Mouse (Mus musculus) small intestine, adult 2 months (tissue): ENCODE data around the gene Phldb2. TPM values are rescaled to one million over a fixed set of nuclear protein-coding genes. Genes with fewer than 3 reads are reported as not detected.

ENCODE experiments used
- H3K27ac ChIP-seq: fragments of 200-500 bp; 2 replicates; pipeline ENCODE4 v1.5.1; 2012; ENCODE audit warnings: low read depth, low read length, control low read depth, inconsistent platforms; ENCODE audit not compliant: insufficient read depth
- H3K27me3 ChIP-seq: fragments of 200-500 bp; 2 replicates; pipeline ENCODE4 v1.6.1; 2012; ENCODE audit warnings: mild to moderate bottlenecking, moderate library complexity, low read length, inconsistent platforms; ENCODE audit not compliant: control insufficient read depth, insufficient read depth
- H3K36me3 ChIP-seq: fragments of 200-500 bp; 2 replicates; pipeline ENCODE4 v1.6.1; 2012; ENCODE audit warnings: mild to moderate bottlenecking, low read length, control low read depth, inconsistent platforms; ENCODE audit not compliant: control insufficient read depth, insufficient read depth
- H3K4me1 ChIP-seq: fragments of 200-500 bp; 2 replicates; pipeline ENCODE4 v1.6.1; 2012; ENCODE audit warnings: low read length, inconsistent platforms, mixed read lengths; ENCODE audit not compliant: control insufficient read depth, insufficient read depth, insufficient read length
- H3K4me3 ChIP-seq: fragments of 200-500 bp; 2 replicates; pipeline ENCODE4 v1.5.1; 2012; ENCODE audit warnings: low read depth, mild to moderate bottlenecking, control low read depth, inconsistent platforms, low read length, moderate library complexity
- CTCF ChIP-seq: fragments of 200-500 bp; IDR thresholded peaks from 2 replicates; pipeline ENCODE4 v1.5.1; 2012; ENCODE audit warnings: low read depth, mild to moderate bottlenecking, control low read depth, inconsistent platforms, low read length, moderate library complexity, mixed read lengths; ENCODE audit not compliant: insufficient replicate concordance, insufficient read length; ENCODE audit errors: extremely low read depth
- POLR2A ChIP-seq: fragments of 200-500 bp; IDR thresholded peaks from 2 replicates; pipeline ENCODE4 v1.6.1; 2012; ENCODE audit warnings: low read depth, mild to moderate bottlenecking, control low read depth, inconsistent platforms, low read length, moderate library complexity
- WGBS: fragments of 180-500 bp; shearing (Covaris S2); methylation state at CpG from one replicate; pipeline ENCODE4 v1.1.7; 2018; 5-methylcytosine and 5-hydroxymethylcytosine counted together
- polyA plus RNA-seq: library from polyadenylated mRNA; depleted of rRNA; stranded (reverse); fragments of >200 nt; gene quantifications from 2 replicates; pipeline ENCODE4 v1.2.3, GENCODE M21; 2012

Gene Phldb2
- polyA plus RNA-seq, 1 experiment = 3.7 TPM

- Histone ChIP-seq H3K4me1 (peaks cover 4% of the 10 kb centered on the region; the same call in 1 of the 2 replicates), H3K4me3 (no peak overlapping the region), H3K27ac (no peak overlapping the region), H3K27me3 (no peaks in the 10 kb centered on the region), H3K36me3 (no peaks in the 10 kb centered on the region)
- TF ChIP-seq POLR2A (no peak), CTCF (no peak)
- WGBS = 26% methylated on average over 2 of the region's 2 CpGs
These were observed 156.6 kb downstream of the Phldb2 start for GRCm38 (mm10) chr16:45796815-45797214.

DNA sequence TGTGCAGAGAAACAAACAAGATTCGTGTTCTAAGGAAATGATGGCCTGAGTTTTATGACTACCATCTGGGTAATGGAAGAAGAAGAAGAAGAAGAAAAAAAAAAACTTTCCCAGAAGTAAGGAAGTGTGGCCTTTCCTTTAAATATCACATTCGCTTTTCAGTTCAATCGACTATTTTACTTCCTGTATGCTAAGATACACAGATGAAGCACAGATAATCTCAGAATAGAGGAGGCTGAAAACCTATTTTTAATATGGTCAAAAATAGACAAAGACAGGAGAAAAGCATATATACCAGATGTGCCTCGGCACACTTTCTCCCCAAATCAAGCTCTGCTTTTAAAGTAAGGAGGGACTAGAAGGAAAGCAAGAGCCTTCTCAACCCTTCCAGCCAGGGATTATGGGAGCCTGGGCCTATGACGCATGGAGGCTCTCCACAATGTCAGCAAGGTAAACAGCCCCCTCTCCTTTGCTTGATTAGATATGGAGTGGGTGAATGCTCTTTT, 158.2 kb downstream of the Phldb2 start:
- H3K4me3 ChIP-seq = no peak overlapping the region
- H3K27me3 ChIP-seq = no peaks in the 10 kb centered on the region
- H3K36me3 ChIP-seq = no peaks in the 10 kb centered on the region
- no peak for TF ChIP-seq POLR2A
- TF ChIP-seq CTCF = no peak
- no peak overlapping the region for H3K27ac ChIP-seq
- H3K4me1 ChIP-seq = peaks cover 4% of the 10 kb centered on the region; the same call in 1 of the 2 replicates
- WGBS = 54% methylated on average over 5 of the region's 5 CpGs

DNA sequence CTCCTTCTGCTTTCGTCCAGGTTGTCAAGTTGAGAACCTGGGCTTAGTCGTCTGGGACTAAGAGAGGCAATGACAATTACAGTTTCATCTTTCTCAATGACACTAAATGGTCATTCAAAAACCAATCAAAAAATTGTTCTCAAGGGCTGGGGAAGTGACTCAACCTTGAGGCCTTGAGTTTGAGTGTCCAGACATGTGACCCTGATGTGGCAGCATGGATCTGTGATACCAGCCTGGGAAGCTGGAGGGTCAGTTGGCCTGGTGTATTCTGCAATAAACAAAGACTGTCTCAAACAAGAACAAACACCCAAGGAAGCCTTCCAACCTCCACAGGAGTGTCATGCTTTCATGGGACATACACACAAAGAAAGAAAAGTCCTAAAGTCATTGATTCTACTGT, 160.6 kb downstream of the Phldb2 start:
- no peak overlapping the region for H3K4me3 ChIP-seq
- H3K27me3 ChIP-seq = no peaks in the 10 kb centered on the region
- H3K36me3 ChIP-seq = no peaks in the 10 kb centered on the region
- no peak for TF ChIP-seq POLR2A
- no peak for TF ChIP-seq CTCF
- H3K27ac ChIP-seq = no peak overlapping the region
- WGBS = 89% methylated on average over 2 of the region's 2 CpGs
- H3K4me1 ChIP-seq = peaks cover 4% of the 10 kb centered on the region; the same call in 1 of the 2 replicates

DNA sequence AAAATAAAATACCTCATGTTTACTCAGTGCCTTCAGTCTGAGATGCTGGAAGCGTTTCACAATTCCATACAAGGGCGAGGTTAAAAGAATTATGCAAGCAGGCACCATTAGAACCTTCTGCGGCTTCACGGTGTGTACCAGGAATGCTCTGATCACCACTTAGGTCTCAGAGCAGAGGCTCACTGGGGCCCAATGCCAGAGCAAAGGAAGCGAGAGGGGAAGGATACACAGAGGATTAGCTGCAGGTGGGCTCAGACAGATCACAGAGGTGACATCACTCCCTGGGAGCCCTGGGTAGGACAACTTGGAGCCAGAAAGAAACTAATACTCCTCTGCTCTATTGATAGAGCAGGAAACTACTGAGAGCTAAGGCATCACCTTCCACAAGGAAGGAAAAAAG, 162.1 kb downstream of the Phldb2 start:
- H3K36me3 ChIP-seq = no peaks in the 10 kb centered on the region
- whole genome bisulfite sequencing = 71% methylated on average over 5 of the region's 5 CpGs
- no peaks in the 10 kb centered on the region for H3K27me3 ChIP-seq

DNA sequence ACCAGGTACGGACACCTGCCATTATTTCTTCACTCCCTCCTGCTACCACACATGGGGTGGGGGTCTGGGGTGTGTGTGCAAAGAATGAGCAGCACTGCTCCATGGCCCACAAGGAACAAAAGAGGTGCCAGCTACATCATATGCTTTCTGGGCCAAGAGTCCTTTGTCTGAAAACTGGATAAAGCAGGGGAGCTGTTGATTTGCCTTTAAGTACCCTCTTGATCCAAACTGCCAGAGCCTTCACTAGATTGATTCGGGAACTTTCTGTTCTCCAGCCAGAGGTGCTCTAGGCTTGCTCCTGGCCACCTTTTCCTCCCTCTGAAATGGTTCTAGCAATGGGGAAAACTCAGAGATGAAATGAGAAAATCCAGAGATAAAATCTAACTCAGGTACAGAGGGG, 164.1 kb downstream of the Phldb2 start:
- Histone ChIP-seq H3K27me3 (no peaks in the 10 kb centered on the region), H3K4me1 (no peaks in the 10 kb centered on the region), H3K27ac (no peak overlapping the region), H3K4me3 (no peak overlapping the region), H3K36me3 (no peaks in the 10 kb centered on the region)
- WGBS = 38% methylated on average over 2 of the region's 2 CpGs
- no peak for TF ChIP-seq POLR2A
- TF ChIP-seq CTCF = no peak

More for the DNA sequence above, 162.1 kb downstream of the Phldb2 start:
- no peak overlapping the region for H3K27ac ChIP-seq
- no peaks in the 10 kb centered on the region for H3K4me1 ChIP-seq
- no peak for TF ChIP-seq POLR2A
- no peak for TF ChIP-seq CTCF
- H3K4me3 ChIP-seq = no peak overlapping the region

DNA sequence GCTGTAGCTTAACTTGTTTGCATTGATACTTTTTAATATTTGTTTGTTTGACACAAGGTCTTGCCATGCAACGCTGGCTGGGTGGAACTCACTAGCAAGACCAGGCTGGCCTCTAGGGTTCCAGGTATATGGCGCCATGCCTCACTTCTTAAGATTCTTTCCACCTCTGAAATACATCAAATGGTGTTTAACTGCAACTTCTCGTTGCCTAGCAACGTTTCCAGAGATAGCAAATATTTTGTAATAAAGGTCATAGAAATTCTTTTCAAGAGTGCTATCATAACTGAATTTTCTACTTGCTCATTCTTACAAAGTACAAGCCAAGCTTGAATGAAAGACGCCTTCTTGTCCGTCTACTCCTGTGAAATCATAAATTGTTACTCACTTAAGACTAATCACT, 165.7 kb downstream of the Phldb2 start:
- TF ChIP-seq CTCF (no peak), POLR2A (no peak)
- WGBS = 83% methylated on average over 6 of the region's 6 CpGs

DNA sequence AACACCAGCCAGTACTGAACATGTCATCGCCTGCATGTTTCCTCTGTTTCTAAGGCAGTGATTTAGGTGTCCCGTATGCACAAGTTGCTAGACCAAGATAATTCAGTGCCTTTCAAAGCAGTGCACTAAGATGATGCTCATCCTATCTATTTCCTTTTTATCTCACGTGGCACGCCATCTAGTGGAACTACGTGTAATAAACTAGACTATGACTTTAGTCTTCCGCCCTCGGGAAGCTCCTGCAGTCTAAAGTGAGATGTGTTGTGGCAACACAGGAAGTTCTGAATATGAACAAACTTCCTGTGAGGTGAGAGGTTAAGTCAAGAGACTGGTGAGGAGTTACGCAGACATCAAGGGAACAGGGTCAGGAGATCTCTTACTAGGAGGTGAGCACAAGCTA, 166.8 kb downstream of the Phldb2 start:
- TF ChIP-seq CTCF (no peak), POLR2A (no peak)
- WGBS = 45% methylated on average over 8 of the region's 8 CpGs
- H3K36me3 ChIP-seq = no peaks in the 10 kb centered on the region
- no peaks in the 10 kb centered on the region for H3K27me3 ChIP-seq
- no peak overlapping the region for H3K4me3 ChIP-seq
- no peaks in the 10 kb centered on the region for H3K4me1 ChIP-seq
- H3K27ac ChIP-seq = no peak overlapping the region

More for the DNA sequence above, 165.7 kb downstream of the Phldb2 start:
- H3K27ac ChIP-seq = no peak overlapping the region
- no peaks in the 10 kb centered on the region for H3K4me1 ChIP-seq
- no peak overlapping the region for H3K4me3 ChIP-seq
- H3K36me3 ChIP-seq = no peaks in the 10 kb centered on the region
- no peaks in the 10 kb centered on the region for H3K27me3 ChIP-seq
